Mouse (Mus musculus) cerebellum, adult (tissue): ENCODE data around the gene Ankrd10.
"Not testable (repeated sequence)": the region's sequence is repeated elsewhere in the genome, so short reads cannot be mapped to it uniquely, and the experiment has no call there.

Experiments
- ATAC-seq: cut with Nextera tagmentation; 2 replicates; pipeline ENCODE4 v1.9.2; 2017; ENCODE audit warnings: mild to moderate bottlenecking, moderate library complexity, mixed read lengths; ENCODE audit not compliant: insufficient number of reproducible peaks, low FRiP score, low TSS enrichment

The Ankrd10 gene

GRCm38 (mm10) chr8:11616294-11616693 is 19.3 kb downstream of the Ankrd10 start:
- ATAC-seq: 0 out of 2 replicates have a peak, but pooled peaks have one; percentile 52

GRCm38 (mm10) chr8:11614126-11614835 is 21.3 kb downstream of the Ankrd10 start:
- ATAC-seq: no peak

- ATAC-seq: no peak
Observed at GRCm38 (mm10) chr8:11608848-11609247, 26.7 kb downstream of the Ankrd10 start.

- peak; percentile 82 for ATAC-seq
Observed at GRCm38 (mm10) chr8:11602006-11602680, 33.4 kb downstream of the Ankrd10 start.

- ATAC-seq: no peak
Observed at GRCm38 (mm10) chr8:11600301-11600951, 35.1 kb downstream of the Ankrd10 start.

- ATAC-seq: no peak
Observed at GRCm38 (mm10) chr8:11593222-11593884, 42.2 kb downstream of the Ankrd10 start.

- no peak for ATAC-seq
Observed at GRCm38 (mm10) chr8:11592296-11592695, 43.3 kb downstream of the Ankrd10 start.

- ATAC-seq: no peak
Observed at GRCm38 (mm10) chr8:11591837-11592236, 43.7 kb downstream of the Ankrd10 start.

GRCm38 (mm10) chr8:11586374-11586745 is 49.2 kb downstream of the Ankrd10 start:
- no peak for ATAC-seq

GRCm38 (mm10) chr8:11585513-11586373 is 49.8 kb downstream of the Ankrd10 start:
- no peak for ATAC-seq

- ATAC-seq: no peak
Observed at GRCm38 (mm10) chr8:11575604-11576384, 59.8 kb downstream of the Ankrd10 start.

- no peak for ATAC-seq
Observed at GRCm38 (mm10) chr8:11574911-11575603, 60.5 kb downstream of the Ankrd10 start.

GRCm38 (mm10) chr8:11572428-11572827 is 63.1 kb downstream of the Ankrd10 start:
- ATAC-seq: no peak

- ATAC-seq: no peak
Observed at GRCm38 (mm10) chr8:11571950-11572349, 63.6 kb downstream of the Ankrd10 start.

- no peak for ATAC-seq
Observed at GRCm38 (mm10) chr8:11570742-11571141, 64.8 kb downstream of the Ankrd10 start.

- ATAC-seq: no peak
Observed at GRCm38 (mm10) chr8:11569260-11570097, 66.1 kb downstream of the Ankrd10 start.

- not testable (repeated sequence) for ATAC-seq
Observed at GRCm38 (mm10) chr8:11568193-11568592, 67.4 kb downstream of the Ankrd10 start.

GRCm38 (mm10) chr8:11564721-11565120 is 70.8 kb downstream of the Ankrd10 start:
- no peak for ATAC-seq
